Mouse (Mus musculus): ENCODE results near the gene Exph5.

Gene Exph5

GRCm38 (mm10) chr9:53401146-53401545, 99.7 kb downstream of the Exph5 start:
- H3K27me3 ChIP-seq (ENCODE audit: control insufficient read depth, insufficient read depth, low read length, poor library complexity, severe bottlenecking): no peaks in the 10 kb centered on the region
- no peak for DNase-seq (ENCODE audit: low read depth, low spot score)
- H3K36me3 ChIP-seq (ENCODE audit: control insufficient read depth, insufficient read depth, low read length, poor library complexity, severe bottlenecking): no peaks in the 10 kb centered on the region

- H3K27me3 ChIP-seq (ENCODE audit: control insufficient read depth, insufficient read depth, low read length, poor library complexity, severe bottlenecking): no peaks in the 10 kb centered on the region
- no peaks in the 10 kb centered on the region for H3K36me3 ChIP-seq (ENCODE audit: control insufficient read depth, insufficient read depth, low read length, poor library complexity, severe bottlenecking)
- no peak for DNase-seq (ENCODE audit: low read depth, low spot score)
These were observed 100.8 kb downstream of the Exph5 start, which contains the start of gene 4930550C14Rik for GRCm38 (mm10) chr9:53402291-53402711. 4930550C14Rik (plus strand) TSS chr9:53402325.

DNA sequence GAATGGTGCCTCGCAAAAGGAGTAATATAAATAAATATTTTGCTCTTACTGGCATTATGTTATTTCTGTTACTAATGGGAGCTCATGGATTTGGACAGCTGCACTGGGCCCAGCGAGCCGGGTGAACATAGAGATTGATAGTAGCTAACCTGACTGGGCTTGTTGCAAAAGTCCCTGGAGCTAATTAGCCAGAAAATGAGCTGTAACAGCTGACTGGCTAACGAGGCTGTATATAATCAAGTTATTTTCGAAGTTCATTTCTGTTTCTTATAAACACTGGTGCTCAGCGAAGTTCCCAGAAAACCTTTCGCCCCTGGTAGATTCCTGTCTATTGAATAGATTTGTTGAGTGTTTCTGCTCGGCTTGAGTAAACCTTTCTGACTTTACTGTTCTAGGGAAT, 101.5 kb downstream of the Exph5 start:
- Histone ChIP-seq H3K36me3 (ENCODE audit: control insufficient read depth, insufficient read depth, low read length, poor library complexity, severe bottlenecking) (no peaks in the 10 kb centered on the region), H3K27me3 (ENCODE audit: control insufficient read depth, insufficient read depth, low read length, poor library complexity, severe bottlenecking) (no peaks in the 10 kb centered on the region)
- DNase-seq (ENCODE audit: low read depth, low spot score): no peak

DNA sequence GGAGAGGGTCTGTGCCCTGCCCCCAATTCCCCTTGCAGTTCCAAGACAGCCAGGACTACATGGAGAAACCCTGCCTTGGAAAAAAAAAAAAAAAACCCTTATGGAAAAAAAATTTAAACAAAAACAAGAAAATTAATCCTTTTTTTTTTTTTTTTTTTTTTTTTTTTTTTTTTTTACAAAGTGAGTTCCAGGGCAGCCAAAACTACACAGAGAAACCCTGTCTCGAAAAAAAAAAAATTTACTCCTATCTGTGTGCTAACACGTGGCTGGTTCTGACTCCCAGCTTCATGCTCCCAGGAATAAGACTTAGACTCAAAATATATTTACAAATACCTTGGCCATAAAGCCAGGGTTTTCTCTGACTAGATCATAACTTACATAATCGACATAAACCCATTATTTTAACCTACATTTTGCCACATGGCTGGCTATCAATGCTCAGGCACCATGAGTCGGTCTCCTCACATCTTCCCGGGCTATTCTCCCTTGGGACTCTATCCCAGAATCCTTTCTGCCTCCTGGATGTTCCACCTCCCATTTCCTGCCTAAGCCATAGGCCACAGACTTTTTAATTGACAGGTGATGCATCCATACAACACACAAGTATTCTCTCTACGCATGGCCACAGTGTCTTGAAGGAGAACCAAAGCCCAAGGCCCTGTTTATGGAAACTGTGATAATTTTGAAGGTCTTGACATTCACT, 102.7 kb downstream of the Exph5 start:
- no peak for DNase-seq (ENCODE audit: low read depth, low spot score)
- no peaks in the 10 kb centered on the region for H3K27me3 ChIP-seq (ENCODE audit: control insufficient read depth, insufficient read depth, low read length, poor library complexity, severe bottlenecking)

DNA sequence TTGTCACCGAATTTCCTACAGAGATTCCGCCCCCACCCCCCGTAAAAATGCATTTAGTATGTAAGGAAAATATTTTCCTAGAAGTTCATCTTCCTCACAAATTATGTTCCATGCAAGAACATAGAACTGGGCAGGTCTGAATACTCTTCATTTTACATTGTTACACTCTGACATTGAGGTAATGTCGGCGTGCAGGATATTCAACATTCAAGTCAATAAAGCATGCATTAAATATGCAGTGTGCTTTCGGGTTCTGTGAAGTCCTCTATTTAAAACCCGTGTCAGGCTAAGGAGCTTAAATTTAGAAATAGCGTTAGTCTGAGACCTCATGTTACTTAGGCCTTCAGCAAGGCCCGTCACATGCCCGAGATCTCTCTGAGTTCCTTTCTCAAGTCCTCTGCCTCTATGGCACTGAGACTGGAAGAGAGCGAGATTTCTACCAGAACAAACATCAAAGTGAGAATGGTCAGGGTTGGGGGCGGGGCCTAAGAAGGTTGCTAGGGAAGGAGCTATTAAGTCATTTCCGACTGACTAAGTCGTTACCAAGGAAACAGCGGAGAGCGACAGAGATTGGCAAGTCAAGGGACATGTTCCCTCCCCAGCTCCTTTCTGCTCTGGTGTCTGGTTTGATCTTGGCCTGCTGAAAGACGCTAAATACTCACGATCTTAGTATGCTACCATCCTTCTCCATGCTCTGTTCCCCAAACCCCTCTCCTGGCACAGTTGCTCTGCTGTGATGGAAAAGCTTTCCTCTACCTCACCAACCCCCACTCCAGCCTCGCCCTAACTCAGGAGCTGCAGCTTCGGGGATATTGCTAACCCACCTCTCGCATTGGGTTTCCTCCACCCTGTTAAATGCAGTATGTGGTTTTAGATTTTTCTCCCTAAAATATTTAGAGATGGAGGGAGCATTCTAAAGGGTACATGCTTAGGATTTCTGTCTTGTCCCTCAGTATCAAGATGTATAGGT, 103.6 kb downstream of the Exph5 start:
- no peaks in the 10 kb centered on the region for H3K36me3 ChIP-seq (ENCODE audit: control insufficient read depth, insufficient read depth, low read length, poor library complexity, severe bottlenecking)
- DNase-seq (ENCODE audit: low read depth, low spot score): peak; percentile 88

More for the DNA sequence above, 102.7 kb downstream of the Exph5 start:
- H3K36me3 ChIP-seq (ENCODE audit: control insufficient read depth, insufficient read depth, low read length, poor library complexity, severe bottlenecking): no peaks in the 10 kb centered on the region

DNA sequence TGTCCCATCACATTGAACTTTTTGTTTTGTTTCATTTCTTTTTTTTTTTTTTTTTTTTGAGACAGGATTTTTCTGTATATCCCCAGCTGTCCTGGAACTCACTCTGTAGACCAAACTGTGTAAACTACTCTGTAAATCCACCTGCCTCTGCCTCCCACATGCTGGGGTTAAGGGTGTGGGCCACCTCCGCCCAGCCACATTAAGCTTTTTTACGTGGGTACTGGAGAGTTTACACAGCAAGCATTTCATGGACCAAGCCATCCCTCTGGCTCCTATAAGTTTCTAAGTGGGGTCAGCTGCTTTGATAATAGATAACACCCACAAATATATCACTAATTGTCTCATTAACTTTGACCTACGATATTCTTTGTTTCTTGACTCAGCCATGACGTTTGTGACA, 107.1 kb downstream of the Exph5 start:
- DNase-seq (ENCODE audit: low read depth, low spot score): no peak
- H3K36me3 ChIP-seq (ENCODE audit: control insufficient read depth, insufficient read depth, low read length, poor library complexity, severe bottlenecking): no peaks in the 10 kb centered on the region
- no peaks in the 10 kb centered on the region for H3K27me3 ChIP-seq (ENCODE audit: control insufficient read depth, insufficient read depth, low read length, poor library complexity, severe bottlenecking)

More for the DNA sequence above, 103.6 kb downstream of the Exph5 start:
- no peaks in the 10 kb centered on the region for H3K27me3 ChIP-seq (ENCODE audit: control insufficient read depth, insufficient read depth, low read length, poor library complexity, severe bottlenecking)

DNA sequence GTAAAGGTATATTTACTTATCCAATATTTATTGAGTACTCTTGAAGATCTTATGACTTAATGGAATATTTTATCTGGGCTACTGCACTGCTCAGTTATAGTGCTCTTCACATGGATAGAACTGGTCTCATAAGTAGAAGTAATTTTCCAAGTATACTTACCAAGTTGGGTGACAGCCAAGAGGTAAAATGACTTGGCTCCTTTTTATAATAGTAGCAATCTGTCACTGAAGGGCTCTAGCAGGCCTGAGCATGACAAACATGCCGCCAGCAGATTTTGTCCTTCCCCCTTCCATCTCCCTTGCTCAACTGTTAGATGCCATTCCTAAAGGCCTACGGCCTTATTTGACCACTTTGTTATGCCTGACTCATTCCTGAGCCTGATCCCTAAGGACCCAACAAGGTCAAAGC, 107.5 kb downstream of the Exph5 start:
- no peaks in the 10 kb centered on the region for H3K36me3 ChIP-seq (ENCODE audit: control insufficient read depth, insufficient read depth, low read length, poor library complexity, severe bottlenecking)
- no peaks in the 10 kb centered on the region for H3K27me3 ChIP-seq (ENCODE audit: control insufficient read depth, insufficient read depth, low read length, poor library complexity, severe bottlenecking)
- no peak for DNase-seq (ENCODE audit: low read depth, low spot score)

DNA sequence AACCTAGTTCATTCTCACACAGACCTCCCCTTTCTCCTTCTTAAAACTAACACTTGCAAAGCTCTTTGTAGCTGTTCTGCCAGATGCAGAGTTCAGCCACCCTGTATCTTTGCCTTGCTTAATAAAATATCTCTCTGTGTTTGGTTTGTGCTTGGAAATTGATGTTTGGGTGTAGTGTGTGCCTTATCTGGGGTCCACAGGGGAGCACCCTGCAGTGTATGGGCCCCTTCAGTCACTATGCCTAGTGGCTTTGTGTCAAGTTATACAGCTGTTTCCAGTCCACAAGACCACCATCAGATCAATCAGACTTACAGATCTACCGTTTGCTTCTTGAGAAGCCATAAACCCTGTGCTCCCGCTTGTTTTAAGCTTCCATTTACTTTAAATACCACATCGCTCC, 108.0 kb downstream of the Exph5 start:
- no peaks in the 10 kb centered on the region for H3K27me3 ChIP-seq (ENCODE audit: control insufficient read depth, insufficient read depth, low read length, poor library complexity, severe bottlenecking)
- H3K36me3 ChIP-seq (ENCODE audit: control insufficient read depth, insufficient read depth, low read length, poor library complexity, severe bottlenecking): no peaks in the 10 kb centered on the region
- no peak for DNase-seq (ENCODE audit: low read depth, low spot score)

GRCm38 (mm10) chr9:53422133-53422896, 120.8 kb downstream of the Exph5 start:
- Histone ChIP-seq H3K27me3 (ENCODE audit: control insufficient read depth, insufficient read depth, low read length, poor library complexity, severe bottlenecking) (no peaks in the 10 kb centered on the region), H3K36me3 (ENCODE audit: control insufficient read depth, insufficient read depth, low read length, poor library complexity, severe bottlenecking) (no peaks in the 10 kb centered on the region)
- no peak for DNase-seq (ENCODE audit: low read depth, low spot score)

DNA sequence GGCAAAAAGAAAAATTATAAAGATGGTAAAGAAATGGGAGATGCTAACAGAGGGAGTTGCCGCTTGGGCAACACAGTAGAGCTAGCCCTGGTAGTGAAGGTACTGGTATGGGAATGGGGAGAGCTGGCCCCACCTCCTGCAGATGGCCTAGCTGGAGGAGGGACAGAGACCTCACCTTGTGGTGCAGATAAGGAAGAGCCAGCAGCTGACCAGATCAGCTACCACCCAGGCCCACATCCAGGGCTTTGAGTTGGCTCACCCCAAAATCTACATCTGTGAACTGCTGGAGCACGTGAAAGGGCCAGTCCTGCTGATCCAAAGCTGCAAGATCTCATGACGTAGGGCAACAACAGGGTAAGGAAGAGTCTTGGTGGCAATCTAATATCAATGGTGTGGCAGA, 125.3 kb downstream of the Exph5 start:
- Histone ChIP-seq H3K36me3 (ENCODE audit: control insufficient read depth, insufficient read depth, low read length, poor library complexity, severe bottlenecking) (no peaks in the 10 kb centered on the region), H3K27me3 (ENCODE audit: control insufficient read depth, insufficient read depth, low read length, poor library complexity, severe bottlenecking) (no peaks in the 10 kb centered on the region)
- no peak for DNase-seq (ENCODE audit: low read depth, low spot score)

All from splenic B cell, adult 2 months (primary cell).